Mouse (Mus musculus) heart, postnatal 14 days (tissue): ENCODE results near the gene Olfr668. TPM values are rescaled to one million over a fixed set of nuclear protein-coding genes. Genes with fewer than 3 reads are reported as not detected.
"Not testable (repeated sequence)": the region's sequence is repeated elsewhere in the genome, so short reads cannot be mapped to it uniquely, and the experiment has no call there.

Experiments
- DNase-seq, 2 experiments: peaks; one replicate each; pipeline ENCODE4 v3.0.0; 2021 to 2022
- intact Hi-C: fragments of 180-260 bp; cut with DNase I; formaldehyde crosslinking; loops from one replicate; pipeline ENCODE4 v1.15.1; 2025
- long read RNA-seq, 2 experiments: library from polyadenylated mRNA; stranded (forward); transcript quantifications; one replicate each; pipeline ENCODE4 v2.0.0; 2021
- total RNA-seq, 2 experiments: library from RNA; stranded (reverse); gene quantifications; 2 replicates each; pipeline ENCODE4 v1.2.3; 2021

Gene Olfr668
- not detected for total RNA-seq
- long read RNA-seq, experiment 1: 0 reads
- long read RNA-seq, experiment 2: 0 reads

- intact Hi-C loops: no loop called here
- DNase-seq: no peak
Measured at GRCm38 (mm10) chr7:104927957-104928356, at the start of gene Olfr668. Gene Olfr668, minus strand, starts transcription at chr7:104928057.

GRCm38 (mm10) chr7:104972507-104972906, 44.6 kb upstream of the Olfr668 start:
- intact Hi-C loops, DNase-seq: not testable (repeated sequence)

- DNase-seq: no peak
- intact Hi-C loops: no loop called here
Measured at GRCm38 (mm10) chr7:104962520-104962919, 34.7 kb upstream of the Olfr668 start, which contains the start of gene Olfr670. Gene Olfr670, minus strand, starts transcription at chr7:104962620.

GRCm38 (mm10) chr7:104950234-104950633, 22.4 kb upstream of the Olfr668 start:
- intact Hi-C loops, DNase-seq: not testable (repeated sequence)

- intact Hi-C loops: no loop called here
- no peak for DNase-seq
Measured at GRCm38 (mm10) chr7:104933940-104934339, 6.1 kb upstream of the Olfr668 start, which contains the start of gene Olfr669. Gene Olfr669, plus strand, starts transcription at chr7:104934240.

- intact Hi-C loops: no loop called here
- no peak for DNase-seq
Measured at GRCm38 (mm10) chr7:104921382-104921781, 6.5 kb downstream of the Olfr668 start, which contains the start of gene Olfr667. Gene Olfr667, minus strand, starts transcription at chr7:104921482.

GRCm38 (mm10) chr7:104895852-104896251, 32.0 kb downstream of the Olfr668 start, which contains the start of gene Olfr666:
Gene Olfr666, minus strand, starts transcription at chr7:104895952.
- intact Hi-C loops: no loop called here
- DNase-seq: no peak

GRCm38 (mm10) chr7:104877731-104878130, 50.1 kb downstream of the Olfr668 start, which contains the start of gene Olfr665:
Gene Olfr665, plus strand, starts transcription at chr7:104878031.
- no peak for DNase-seq
- intact Hi-C loops: no loop called here

Other genes starting within 250 kb of the Olfr668 start
- not detected for gene Olfr661, start 241.6 kb downstream of the Olfr668 start, total RNA-seq
- not detected for gene Usp17le, start 150.6 kb downstream of the Olfr668 start, total RNA-seq
- gene Usp17lb, start 85.5 kb downstream of the Olfr668 start, total RNA-seq: not detected
- not detected for gene Usp17la, start 71.0 kb downstream of the Olfr668 start, total RNA-seq
- not detected for gene Olfr665, start 50.0 kb downstream of the Olfr668 start, total RNA-seq
- gene Olfr666, start 32.1 kb downstream of the Olfr668 start, total RNA-seq: not detected
- not detected for gene Olfr667, start 6.6 kb downstream of the Olfr668 start, total RNA-seq
- gene Olfr669, start 6.2 kb upstream of the Olfr668 start, total RNA-seq: not detected
- gene Olfr670, start 34.6 kb upstream of the Olfr668 start, total RNA-seq: not detected
- not detected for gene Olfr671, start 51.1 kb upstream of the Olfr668 start, total RNA-seq
- not detected for gene Olfr672, start 74.0 kb upstream of the Olfr668 start, total RNA-seq
- gene Olfr675, start 100.4 kb upstream of the Olfr668 start, total RNA-seq: not detected
- not detected for gene Olfr676, start 104.6 kb upstream of the Olfr668 start, total RNA-seq
- gene Olfr677, start 123.3 kb upstream of the Olfr668 start, total RNA-seq: not detected
- not detected for gene Olfr678, start 136.4 kb upstream of the Olfr668 start, total RNA-seq
- not detected for gene Olfr679, start 153.1 kb upstream of the Olfr668 start, total RNA-seq
- gene Olfr680-ps1, start 164.8 kb upstream of the Olfr668 start, total RNA-seq: not detected
- not detected for gene Olfr681, start 188.8 kb upstream of the Olfr668 start, total RNA-seq
- gene Olfr683, start 219.0 kb upstream of the Olfr668 start, total RNA-seq: not detected
- gene Olfr684, start 235.6 kb upstream of the Olfr668 start, total RNA-seq: not detected